Mouse (Mus musculus) neural tube, embryonic 11.5 days (tissue): ENCODE results near the gene Rasgrp3. TPM values are rescaled to one million over a fixed set of nuclear protein-coding genes. Genes with fewer than 3 reads are reported as not detected.

Source experiments
- ATAC-seq: fragments of 200-750 bp; cut with Nextera tagmentation; 2 replicates; pipeline ENCODE4 v1.8.0; 2017; ENCODE audit warnings: moderate number of reproducible peaks, mild to moderate bottlenecking, moderate TSS enrichment, moderate library complexity; ENCODE audit not compliant: insufficient read depth, low FRiP score, low TSS enrichment
- DNase-seq: peaks from one replicate; pipeline ENCODE4 v3.0.0-alpha.2; 2015; ENCODE audit warnings: low spot score
- H3K27ac ChIP-seq: fragments of 300-500 bp; sonication (generic); 2 replicates; pipeline ENCODE4 v1.5.1; 2014; ENCODE audit warnings: low read depth, mild to moderate bottlenecking, low read length
- H3K27me3 ChIP-seq: fragments of 300-500 bp; sonication (generic); 2 replicates; pipeline ENCODE4 v1.6.1; 2014; ENCODE audit warnings: mild to moderate bottlenecking, low read length, mixed read lengths; ENCODE audit not compliant: control insufficient read depth, insufficient read depth
- H3K36me3 ChIP-seq: fragments of 300-500 bp; sonication (generic); 2 replicates; pipeline ENCODE4 v1.6.1; 2014; ENCODE audit warnings: mild to moderate bottlenecking, low read length, moderate library complexity, mixed read lengths; ENCODE audit not compliant: control insufficient read depth, insufficient read depth
- H3K4me1 ChIP-seq: fragments of 300-500 bp; sonication (generic); 2 replicates; pipeline ENCODE4 v1.6.1; 2014; ENCODE audit warnings: low read length, mixed read lengths; ENCODE audit not compliant: control insufficient read depth, insufficient read depth
- H3K4me2 ChIP-seq: fragments of 300-500 bp; sonication (generic); 2 replicates; pipeline ENCODE4 v1.6.1; 2014; ENCODE audit warnings: low read depth, mild to moderate bottlenecking, moderate library complexity
- H3K4me3 ChIP-seq: fragments of 300-500 bp; sonication (generic); 2 replicates; pipeline ENCODE4 v1.5.1; 2014; ENCODE audit warnings: low read depth, low read length
- H3K9ac ChIP-seq: fragments of 300-500 bp; sonication (generic); 2 replicates; pipeline ENCODE4 v1.6.1; 2014; ENCODE audit warnings: mild to moderate bottlenecking, low read length
- H3K9me3 ChIP-seq: fragments of 300-500 bp; sonication (generic); 2 replicates; pipeline ENCODE4 v1.6.1; 2016; ENCODE audit warnings: low read length; ENCODE audit not compliant: control insufficient read depth
- WGBS: fragments of 180-500 bp; shearing (Covaris S2); extraction: QIAGEN DNeasy Blood & Tissue Kit; methylation state at CpG from one replicate; pipeline ENCODE4 v1.1.7; 2014; 5-methylcytosine and 5-hydroxymethylcytosine counted together
- polyA plus RNA-seq: library from polyadenylated mRNA; unstranded; fragments of >200 nt; fragmentation: Nextera tagmentation; extraction: Ambion mirVana; gene quantifications from 2 replicates; pipeline ENCODE4 v1.2.1, GENCODE M21; 2014

Gene Rasgrp3
- polyA plus RNA-seq, 1 experiment from 2014 or later, result 11.6 TPM

- Histone ChIP-seq H3K9me3 (no peaks in the 10 kb centered on the region), H3K4me2 (peak within 1 kb of the TSS; percentile 69), H3K27me3 (no peaks in the 10 kb centered on the region), H3K36me3 (no peaks in the 10 kb centered on the region), H3K4me3 (peak within 1 kb of the TSS; percentile 78), H3K27ac (no peak within 1 kb of the TSS), H3K9ac (peak within 1 kb of the TSS; percentile 68), H3K4me1 (no peaks in the 10 kb centered on the region)
- DNase-seq (peak; percentile 99), ATAC-seq (peak; percentile 98)
- under 1% methylated on average over 56 of the region's 56 CpGs for WGBS
These were observed 116.1 kb downstream of the Rasgrp3 start, which contains the start of gene Fam98a for GRCm38 (mm10) chr17:75551512-75552400. Gene Fam98a (minus strand): TSS chr17:75551946.

- Histone ChIP-seq H3K9me3 (no peaks in the 10 kb centered on the region), H3K4me2 (no peak overlapping the region), H3K4me3 (no peak overlapping the region), H3K27ac (no peak overlapping the region), H3K9ac (no peak overlapping the region), H3K27me3 (no peaks in the 10 kb centered on the region), H3K4me1 (no peaks in the 10 kb centered on the region), H3K36me3 (no peaks in the 10 kb centered on the region)
- DNase-seq (no peak), ATAC-seq (no peak)
- 17% methylated on average over 3 of the region's 3 CpGs for WGBS
These were observed 121.3 kb downstream of the Rasgrp3 start for GRCm38 (mm10) chr17:75557031-75557430.

GRCm38 (mm10) chr17:75558041-75558440 lies 122.3 kb downstream of the Rasgrp3 start:
- H3K27me3 ChIP-seq, result no peaks in the 10 kb centered on the region
- no peak overlapping the region for H3K9ac ChIP-seq
- no peak overlapping the region for H3K4me2 ChIP-seq
- DNase-seq (no peak), ATAC-seq (no peak)
- H3K9me3 ChIP-seq, result no peaks in the 10 kb centered on the region
- H3K4me3 ChIP-seq, result no peak overlapping the region
- H3K27ac ChIP-seq, result no peak overlapping the region
- no peaks in the 10 kb centered on the region for H3K4me1 ChIP-seq
- no peaks in the 10 kb centered on the region for H3K36me3 ChIP-seq
- 81% methylated on average over 2 of the region's 2 CpGs for WGBS

- Histone ChIP-seq H3K4me3 (no peak overlapping the region), H3K9ac (no peak overlapping the region), H3K4me1 (no peaks in the 10 kb centered on the region), H3K27ac (no peak overlapping the region), H3K9me3 (no peaks in the 10 kb centered on the region), H3K27me3 (no peaks in the 10 kb centered on the region), H3K4me2 (no peak overlapping the region), H3K36me3 (no peaks in the 10 kb centered on the region)
- DNase-seq (peak; percentile 12), ATAC-seq (peak; percentile 81)
- 58% methylated on average over 7 of the region's 7 CpGs for WGBS
These were observed 139.9 kb downstream of the Rasgrp3 start for GRCm38 (mm10) chr17:75575608-75576007.

Other genes with a start within 250 kb of the Rasgrp3 start
- 8.7 and 8.9 TPM in 2 replicates for gene Fam98a, start 116.0 kb downstream of the Rasgrp3 start, polyA plus RNA-seq